In the genomic region with DNA sequence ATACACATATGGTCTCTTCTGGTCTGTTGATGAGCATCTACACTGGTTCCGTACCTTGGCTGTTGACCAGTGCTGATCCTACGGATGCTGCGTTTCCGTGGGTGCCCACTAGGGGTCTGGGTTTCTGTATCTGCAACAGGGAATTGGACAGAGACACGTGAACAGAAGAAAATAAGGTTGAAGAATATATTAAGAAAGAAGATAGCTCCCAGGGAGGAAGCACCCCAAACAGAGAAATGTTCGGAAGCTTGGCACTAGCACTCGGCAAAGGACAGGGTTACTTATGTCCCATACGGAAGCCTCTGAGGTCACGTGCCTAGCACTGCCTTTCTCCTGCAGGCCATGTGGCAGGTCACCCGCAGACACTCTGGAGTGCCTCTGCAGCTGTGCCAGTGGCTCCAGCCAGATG, we compare ENCODE assay signal across 8 mouse cellular contexts. TPM values are rescaled to one million over a fixed set of nuclear protein-coding genes. Genes with fewer than 3 reads are reported as not detected.
DNase-seq lines count a peak whose midpoint lies in the region; ATAC-seq and TF ChIP-seq lines count a peak whose summit lies in the region.

No protein-coding gene starts in this region.

- no peaks in the 10 kb centered on the region; the same call in 1 of the 2 replicates for H3K4me1 ChIP-seq in intestine, embryonic 15.5 days (replicated peaks)
- H3K4me1 ChIP-seq in lung, adult 2 months (ENCODE audit: control insufficient read depth, insufficient read depth, low read length): no peaks in the 10 kb centered on the region

- no peaks in the 10 kb centered on the region for H3K27me3 ChIP-seq in intestine, embryonic 15.5 days (replicated peaks)

- H3K9ac ChIP-seq in intestine, embryonic 15.5 days: no peak overlapping the region

- TF ChIP-seq POLR2A in lung, adult 2 months (IDR thresholded peaks at IDR 0.05; ENCODE audit: borderline replicate concordance, extremely low read depth, low read depth, low read length): no peak

- H3K4me2 ChIP-seq in intestine, embryonic 15.5 days (replicated peaks): no peak overlapping the region

- no peaks in the 10 kb centered on the region for H3K36me3 ChIP-seq in intestine, embryonic 15.5 days

- peak; percentile 60 for DNase-seq in urinary bladder, postnatal 14 days (ENCODE audit: low spot score)
- DNase-seq in urinary bladder, postnatal 4 days (ENCODE audit: low spot score in 2 of 2): no peak
- peak; percentile 41 for DNase-seq in c-Kit-negative CD71-positive TER-119-positive erythroid progenitor cells, embryonic 14.5 days (ENCODE audit: low read depth, low spot score)
- peak; percentile 53 for DNase-seq in forelimb bud, embryonic 11.5 days (ENCODE audit: low read depth, low spot score)
- DNase-seq in lung, adult 2 months: peak; percentile 57
- DNase-seq in retina, postnatal 1 day: peak; percentile 56
- no peak for DNase-seq in Muller cell, postnatal 12 days (ENCODE audit: inconsistent ontology term)

- H3K9me3 ChIP-seq in intestine, embryonic 15.5 days: no peaks in the 10 kb centered on the region

- peak; percentile 66 for TF ChIP-seq CTCF in lung, adult 2 months (IDR thresholded peaks at IDR 0.05; ENCODE audit: insufficient read depth, low read length)

- peak; percentile 43; the same call in 1 of the 2 replicates for ATAC-seq in intestine, embryonic 15.5 days

- H3K27ac ChIP-seq in intestine, embryonic 15.5 days: no peak overlapping the region

- no peak overlapping the region for H3K4me3 ChIP-seq in intestine, embryonic 15.5 days (replicated peaks)
- H3K4me3 ChIP-seq in lung, adult 2 months (replicated peaks; ENCODE audit: extremely low read depth, low read depth, low read length): peak overlapping the region; percentile 36

- 40% methylated on average over 10 of the region's 10 CpGs for WGBS in intestine, embryonic 15.5 days
- 37% methylated on average over 10 of the region's 10 CpGs for WGBS in lung, adult 2 months

RNA-seq across cellular contexts. Expression of a gene that starts 46.6 kb away (rescaled TPM):
- 181 and 186 TPM in 2 replicates for polyA plus RNA-seq in intestine, embryonic 15.5 days (2015; fragmentation: Nextera tagmentation; extraction: Ambion mirVana)
- 78.2 and 96.7 TPM in 2 replicates for polyA plus RNA-seq in lung, adult 2 months (2012; rRNA removed)

Comparison
In these comparisons a context has a peak if more than half of its experiments do, and no peak if none do; other contexts are left out.
1. DNase-seq: peak in urinary bladder, postnatal 14 days (single experiment), c-Kit-negative CD71-positive TER-119-positive erythroid progenitor cells, embryonic 14.5 days (single experiment), forelimb bud, embryonic 11.5 days (single experiment), lung, adult 2 months (single experiment) and retina, postnatal 1 day (single experiment); none in urinary bladder, postnatal 4 days (0 of 2) and Muller cell, postnatal 12 days (single experiment).